Mouse (Mus musculus): ENCODE results near the gene Smarce1. TPM values are rescaled to one million over a fixed set of nuclear protein-coding genes. Genes with fewer than 3 reads are reported as not detected.
"Not testable (repeated sequence)": the region's sequence is repeated elsewhere in the genome, so short reads cannot be mapped to it uniquely, and the experiment has no call there.

Gene Smarce1
- polyA plus RNA-seq, 1 experiment from 2014 or later, result 186 TPM

DNA sequence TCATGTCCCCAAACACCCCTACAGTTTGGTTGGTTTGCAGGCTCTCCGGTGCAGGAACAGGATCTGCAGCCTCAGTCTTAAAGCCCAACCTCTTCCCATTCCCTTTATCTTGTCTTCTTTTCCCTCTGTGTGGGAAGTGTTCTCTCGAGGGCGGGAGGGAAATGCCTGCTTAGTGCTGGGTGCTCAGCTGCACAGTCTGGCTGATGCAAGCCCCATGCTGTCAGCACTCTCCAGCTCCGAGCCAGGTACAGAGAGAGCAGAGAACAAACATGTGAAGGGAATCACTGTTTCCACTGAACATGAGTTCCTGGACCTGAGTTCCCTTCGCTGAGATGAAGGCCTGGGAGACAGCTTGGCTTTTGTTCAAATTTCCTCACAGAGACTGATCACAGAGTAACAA lies 19.4 kb upstream of the Smarce1 start:
- H3K36me3 ChIP-seq, result no peaks in the 10 kb centered on the region
- H3K27me3 ChIP-seq (replicated peaks), result no peaks in the 10 kb centered on the region
- 52% methylated on average over 5 of the region's 5 CpGs for WGBS
- no peak overlapping the region for H3K9ac ChIP-seq
- H3K9me3 ChIP-seq, result no peaks in the 10 kb centered on the region
- H3K4me3 ChIP-seq (replicated peaks), result no peak overlapping the region
- no peak overlapping the region for H3K4me2 ChIP-seq (replicated peaks)
- ATAC-seq, result no peak
- no peak overlapping the region for H3K27ac ChIP-seq
- H3K4me1 ChIP-seq (replicated peaks), result no peaks in the 10 kb centered on the region

- WGBS, result 65% methylated on average over 4 of the region's 4 CpGs
- no peak for ATAC-seq
- H3K9me3 ChIP-seq, result no peaks in the 10 kb centered on the region
Observed at GRCm38 (mm10) chr11:99249115-99249514, 18.3 kb upstream of the Smarce1 start.

GRCm38 (mm10) chr11:99247916-99248315 lies 17.1 kb upstream of the Smarce1 start:
- no peak overlapping the region for H3K4me3 ChIP-seq (replicated peaks)
- WGBS, result 95% methylated on average over 4 of the region's 4 CpGs
- H3K9ac ChIP-seq, result no peak overlapping the region
- H3K9me3 ChIP-seq, result no peaks in the 10 kb centered on the region
- peaks cover 7% of the 10 kb centered on the region; the same call in 1 of the 2 replicates for H3K4me1 ChIP-seq (replicated peaks)
- no peaks in the 10 kb centered on the region for H3K36me3 ChIP-seq
- H3K27ac ChIP-seq, result no peak overlapping the region
- no peaks in the 10 kb centered on the region for H3K27me3 ChIP-seq (replicated peaks)
- no peak overlapping the region for H3K4me2 ChIP-seq (replicated peaks)
- ATAC-seq, result no peak

More at GRCm38 (mm10) chr11:99249115-99249514, 18.3 kb upstream of the Smarce1 start:
- H3K36me3 ChIP-seq, result no peaks in the 10 kb centered on the region
- H3K4me2 ChIP-seq (replicated peaks), result no peak overlapping the region
- no peaks in the 10 kb centered on the region for H3K27me3 ChIP-seq (replicated peaks)
- no peak overlapping the region for H3K4me3 ChIP-seq (replicated peaks)
- no peak overlapping the region for H3K27ac ChIP-seq
- H3K4me1 ChIP-seq (replicated peaks), result peaks cover 2% of the 10 kb centered on the region; the same call in 1 of the 2 replicates
- no peak overlapping the region for H3K9ac ChIP-seq

DNA sequence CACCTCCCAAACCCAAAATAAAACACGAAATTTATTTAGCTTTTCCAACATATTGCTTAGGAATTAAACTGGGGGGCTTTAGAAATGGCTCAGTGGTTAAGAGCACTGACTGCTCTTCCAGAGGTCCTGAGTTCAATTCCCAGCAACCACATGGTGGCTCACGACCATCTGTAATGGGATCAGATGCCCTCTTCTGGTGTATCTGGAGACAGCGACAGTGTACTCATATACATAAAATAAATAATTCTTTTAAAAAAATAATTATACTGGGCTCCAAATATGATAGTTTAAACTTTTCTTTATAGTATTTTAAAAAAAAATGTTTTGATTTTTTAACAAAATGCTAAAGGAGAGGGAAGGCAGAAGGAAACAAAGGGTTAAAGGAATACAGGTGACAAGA lies 13.7 kb upstream of the Smarce1 start:
- WGBS, result 40% methylated on average over 3 of the region's 3 CpGs
- not testable (repeated sequence) for H3K27ac ChIP-seq; H3K36me3 ChIP-seq; H3K9ac ChIP-seq; H3K4me1 ChIP-seq (replicated peaks); ATAC-seq; H3K4me2 ChIP-seq (replicated peaks); H3K27me3 ChIP-seq (replicated peaks); H3K9me3 ChIP-seq; H3K4me3 ChIP-seq (replicated peaks)

DNA sequence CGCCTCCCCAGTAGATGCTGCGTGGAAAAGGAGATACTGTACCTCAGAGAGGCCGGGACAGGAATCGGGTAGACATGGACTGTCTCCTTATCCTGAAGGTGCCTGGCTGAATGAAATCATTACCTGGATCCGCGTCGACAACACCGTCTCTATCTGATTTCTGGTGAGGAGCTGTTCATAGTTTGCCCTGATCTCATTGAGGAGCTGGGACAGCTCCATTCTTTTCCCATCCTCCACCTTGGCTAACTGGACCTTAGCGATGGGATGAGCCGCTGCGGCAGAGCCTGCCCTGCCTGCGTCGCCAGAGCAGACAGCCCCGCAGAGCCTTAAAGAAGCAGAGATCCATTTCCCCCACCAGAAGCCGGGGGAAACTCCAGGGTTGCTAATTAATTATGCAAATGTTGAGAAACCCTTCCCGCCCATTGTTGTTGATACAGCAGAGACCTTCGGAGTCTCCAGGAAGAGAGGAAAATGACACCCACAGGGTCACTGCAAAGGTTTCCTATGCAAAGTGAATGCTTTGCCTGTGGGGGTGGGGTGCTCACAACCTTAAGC lies 13.1 kb upstream of the Smarce1 start, which contains the start of gene Krt222:
TSS of gene Krt222 (minus strand) at position 266 of the 555 bp plus-strand sequence.
- WGBS, result 5% methylated on average over 17 of the region's 17 CpGs

GRCm38 (mm10) chr11:99243200-99243819 lies 12.5 kb upstream of the Smarce1 start:
- WGBS, result 39% methylated on average over 3 of the region's 3 CpGs
- Histone ChIP-seq H3K36me3 (no peaks in the 10 kb centered on the region), H3K4me2 (replicated peaks) (peak overlapping the region; percentile 67), H3K4me3 (replicated peaks) (peak overlapping the region; percentile 26), H3K9ac (peak overlapping the region; percentile 23; the same call in 1 of the 2 replicates), H3K9me3 (no peaks in the 10 kb centered on the region), H3K27ac (no peak overlapping the region), H3K4me1 (replicated peaks) (peaks cover 7% of the 10 kb centered on the region; the same call in 1 of the 2 replicates), H3K27me3 (replicated peaks) (no peaks in the 10 kb centered on the region)
- ATAC-seq, result no peak

More for the DNA sequence above, 13.1 kb upstream of the Smarce1 start, which contains the start of gene Krt222:
- peak; percentile 28; the same call in 1 of the 2 replicates for ATAC-seq
- Histone ChIP-seq H3K9ac (peak within 1 kb of the TSS; percentile 23; the same call in 1 of the 2 replicates), H3K4me3 (replicated peaks) (peak within 1 kb of the TSS; percentile 26), H3K36me3 (no peaks in the 10 kb centered on the region), H3K27ac (no peak within 1 kb of the TSS), H3K9me3 (no peaks in the 10 kb centered on the region), H3K4me2 (replicated peaks) (peak within 1 kb of the TSS; percentile 67), H3K27me3 (replicated peaks) (no peaks in the 10 kb centered on the region), H3K4me1 (replicated peaks) (peaks cover 7% of the 10 kb centered on the region; the same call in 1 of the 2 replicates)

GRCm38 (mm10) chr11:99242056-99242455 lies 11.2 kb upstream of the Smarce1 start:
- H3K4me2 ChIP-seq (replicated peaks), result no peak overlapping the region
- 72% methylated on average over 5 of the region's 5 CpGs for WGBS
- no peaks in the 10 kb centered on the region for H3K36me3 ChIP-seq
- H3K27me3 ChIP-seq (replicated peaks), result no peaks in the 10 kb centered on the region
- H3K27ac ChIP-seq, result no peak overlapping the region
- H3K9ac ChIP-seq, result no peak overlapping the region
- no peak for ATAC-seq
- H3K9me3 ChIP-seq, result no peaks in the 10 kb centered on the region
- H3K4me1 ChIP-seq (replicated peaks), result peaks cover 7% of the 10 kb centered on the region; the same call in 1 of the 2 replicates
- H3K4me3 ChIP-seq (replicated peaks), result no peak overlapping the region

GRCm38 (mm10) chr11:99238468-99238867 lies 7.7 kb upstream of the Smarce1 start:
- no peaks in the 10 kb centered on the region for H3K36me3 ChIP-seq
- H3K9ac ChIP-seq, result no peak overlapping the region
- WGBS, result 59% methylated on average over 14 of the region's 14 CpGs
- H3K4me1 ChIP-seq (replicated peaks), result no peaks in the 10 kb centered on the region
- H3K4me2 ChIP-seq (replicated peaks), result no peak overlapping the region
- no peak overlapping the region for H3K27ac ChIP-seq
- H3K9me3 ChIP-seq, result no peaks in the 10 kb centered on the region
- H3K4me3 ChIP-seq (replicated peaks), result no peak overlapping the region
- ATAC-seq, result no peak
- no peaks in the 10 kb centered on the region for H3K27me3 ChIP-seq (replicated peaks)

DNA sequence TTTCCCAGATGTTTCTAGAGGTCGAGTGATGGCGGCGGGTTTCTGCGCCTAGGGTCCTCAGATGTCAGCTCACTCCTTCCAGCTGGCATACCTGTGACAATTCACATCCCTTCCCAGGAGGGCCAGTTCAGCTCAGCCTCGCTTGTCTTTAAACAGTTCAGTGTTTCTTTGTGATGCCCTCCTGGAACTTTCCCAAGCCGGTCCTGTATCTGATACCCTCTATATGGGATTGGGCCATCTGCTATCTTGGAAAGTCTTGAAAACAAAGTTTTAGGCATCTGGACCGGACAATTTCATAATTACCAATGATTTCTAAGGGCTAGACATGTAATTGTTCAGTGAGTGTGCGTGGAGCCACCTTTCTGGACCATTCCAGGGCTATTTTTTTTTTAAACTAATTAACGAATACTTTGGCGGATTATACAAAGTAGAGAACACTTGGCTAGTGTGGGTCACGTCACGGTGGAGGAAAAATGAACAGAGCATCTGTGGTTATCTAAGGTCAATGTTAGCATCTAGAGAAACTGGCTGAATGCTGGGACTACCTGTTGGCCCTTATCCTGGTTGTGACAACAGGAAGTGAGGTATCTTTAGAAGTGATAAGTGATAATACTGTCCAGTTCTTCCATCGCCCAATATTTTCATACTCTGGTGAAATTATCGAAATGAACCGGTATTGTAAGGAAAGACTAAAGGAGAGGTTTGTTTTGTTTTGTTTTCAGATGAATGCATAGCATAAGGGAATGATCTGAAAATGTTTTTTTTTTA lies 416 bp upstream of the Smarce1 start:
- Histone ChIP-seq H3K27me3 (replicated peaks) (no peaks in the 10 kb centered on the region), H3K9ac (peak overlapping the region; percentile 100), H3K36me3 (peaks cover 7% of the 10 kb centered on the region; the same call in 1 of the 2 replicates), H3K9me3 (no peaks in the 10 kb centered on the region), H3K4me1 (replicated peaks) (peaks cover 13% of the 10 kb centered on the region; the same call in 1 of the 2 replicates), H3K4me2 (replicated peaks) (peak overlapping the region; percentile 75), H3K27ac (peak overlapping the region; percentile 97), H3K4me3 (replicated peaks) (peak overlapping the region; percentile 99)
- ATAC-seq, result peak; percentile 68
- 23% methylated on average over 15 of the region's 15 CpGs for WGBS

DNA sequence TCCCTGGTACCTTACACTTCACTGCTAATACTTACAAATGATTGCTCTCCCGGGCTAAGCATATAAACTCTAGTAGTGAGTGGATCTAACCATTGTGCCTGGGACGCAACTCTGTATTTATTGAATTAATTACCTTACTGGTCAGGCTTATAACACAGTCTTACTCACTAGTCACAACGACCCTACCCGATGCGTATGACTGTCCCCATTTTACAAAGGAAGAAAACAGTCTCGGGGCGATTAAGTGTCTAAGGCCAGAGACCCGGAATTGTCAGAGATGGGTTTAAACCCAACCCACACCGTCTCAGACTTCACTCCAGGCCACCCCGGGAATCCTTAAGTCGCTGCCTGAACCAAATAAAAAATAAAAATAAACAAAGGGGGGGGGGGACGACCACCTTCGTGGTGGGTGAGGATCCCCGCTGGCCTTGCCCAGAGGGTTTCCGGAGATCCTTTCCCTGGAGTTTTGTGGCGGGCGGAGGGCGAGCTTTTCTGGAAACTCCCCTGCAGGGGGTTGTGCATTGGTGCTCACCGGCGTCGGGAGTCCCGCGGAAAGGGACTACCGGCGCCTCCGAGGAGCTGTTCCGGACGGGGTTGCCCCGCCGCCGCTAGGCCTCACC lies 1.1 kb downstream of the Smarce1 start:
- ATAC-seq, result peak; percentile 76

GRCm38 (mm10) chr11:99226298-99226697 lies 4.5 kb downstream of the Smarce1 start:
- no peak for ATAC-seq

More for the DNA sequence above, 1.1 kb downstream of the Smarce1 start:
- Histone ChIP-seq H3K36me3 (peaks cover 7% of the 10 kb centered on the region; the same call in 1 of the 2 replicates), H3K27ac (peak overlapping the region; percentile 97), H3K4me1 (replicated peaks) (peaks cover 13% of the 10 kb centered on the region; the same call in 1 of the 2 replicates), H3K9ac (peak overlapping the region; percentile 100), H3K27me3 (replicated peaks) (no peaks in the 10 kb centered on the region), H3K4me2 (replicated peaks) (peak overlapping the region; percentile 75), H3K9me3 (no peaks in the 10 kb centered on the region), H3K4me3 (replicated peaks) (peak overlapping the region; percentile 99)
- WGBS, result 1% methylated on average over 31 of the region's 31 CpGs

DNA sequence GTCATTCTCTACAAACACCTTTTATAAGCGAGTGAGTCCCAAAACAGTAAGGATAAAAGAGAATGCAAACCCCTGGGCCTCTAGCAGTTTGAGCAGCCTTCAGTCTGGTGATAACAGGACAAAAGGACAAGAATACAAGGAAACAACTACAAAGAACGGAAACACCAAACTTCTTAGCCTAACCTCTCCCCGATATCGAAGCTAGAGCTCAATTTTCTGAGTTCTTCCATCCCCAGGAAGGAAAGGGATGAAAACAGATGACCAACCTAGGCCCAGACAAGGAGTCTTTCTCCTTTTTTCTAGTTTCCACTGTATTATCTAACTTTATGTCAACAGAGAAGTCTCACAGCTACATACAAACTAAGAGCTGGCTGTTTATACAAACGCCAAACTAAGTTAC lies 7.5 kb downstream of the Smarce1 start:
- no peaks in the 10 kb centered on the region for H3K27me3 ChIP-seq (replicated peaks)
- 81% methylated on average over 5 of the region's 5 CpGs for WGBS
- no peak overlapping the region for H3K27ac ChIP-seq
- no peak overlapping the region for H3K9ac ChIP-seq
- H3K4me2 ChIP-seq (replicated peaks), result no peak overlapping the region
- no peak overlapping the region for H3K4me3 ChIP-seq (replicated peaks)
- no peak for ATAC-seq
- H3K9me3 ChIP-seq, result no peaks in the 10 kb centered on the region
- peaks cover 24% of the 10 kb centered on the region for H3K36me3 ChIP-seq
- 0 out of 2 replicates have a peak, but pooled peaks cover 2% of the 10 kb centered on the region for H3K4me1 ChIP-seq (replicated peaks)

More at GRCm38 (mm10) chr11:99226298-99226697, 4.5 kb downstream of the Smarce1 start:
- Histone ChIP-seq H3K9ac (no peak overlapping the region), H3K4me1 (replicated peaks) (peaks cover 11% of the 10 kb centered on the region; the same call in 1 of the 2 replicates), H3K9me3 (no peaks in the 10 kb centered on the region), H3K36me3 (peaks cover 16% of the 10 kb centered on the region), H3K27ac (no peak overlapping the region), H3K27me3 (replicated peaks) (no peaks in the 10 kb centered on the region), H3K4me3 (replicated peaks) (no peak overlapping the region), H3K4me2 (replicated peaks) (no peak overlapping the region)
- 67% methylated on average over 5 of the region's 5 CpGs for WGBS

Measured in intestine, embryonic 15.5 days (tissue).